Mouse (Mus musculus): ENCODE data around the gene Cln3. TPM values are rescaled to one million over a fixed set of nuclear protein-coding genes. Genes with fewer than 3 reads are reported as not detected.
A peak's percentile ranks its signal among the peaks of the same experiment; 100 is the strongest.

Gene Cln3
- polyA plus RNA-seq, 1 experiment, result 3.6 TPM

DNA sequence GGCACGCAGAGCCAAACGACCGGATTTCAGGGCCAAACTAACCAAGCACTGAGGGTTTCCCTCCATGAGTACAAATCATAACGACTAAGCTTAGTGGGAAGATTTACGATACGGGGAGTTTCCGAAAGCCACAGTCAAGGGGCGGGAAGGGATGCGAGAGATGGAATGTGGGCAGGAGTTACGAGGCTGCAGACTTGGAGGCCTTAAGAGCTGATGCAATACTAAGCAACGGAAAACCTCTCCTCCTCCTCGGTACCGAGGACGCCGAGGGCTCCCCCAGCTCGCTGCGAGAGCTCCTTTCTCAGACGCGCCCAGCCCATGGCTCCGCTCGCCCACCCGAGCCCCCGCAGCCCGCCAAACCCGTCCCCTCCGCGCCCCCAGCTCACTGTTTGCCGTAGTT, 19.9 kb downstream of the Cln3 start:
- H3K4me3 ChIP-seq, result peak overlapping the region; percentile 77
- peak overlapping the region; percentile 79 for H3K4me2 ChIP-seq (ENCODE audit: low read depth)
- no peaks in the 10 kb centered on the region for H3K27me3 ChIP-seq (ENCODE audit: control insufficient read depth, insufficient read depth, insufficient read length)
- H3K79me2 ChIP-seq (ENCODE audit: control insufficient read depth, insufficient read depth), result peaks cover 61% of the 10 kb centered on the region
- H3K36me3 ChIP-seq (ENCODE audit: control insufficient read depth, insufficient read depth), result peaks cover 45% of the 10 kb centered on the region
- TF ChIP-seq POLR2A (IDR thresholded peaks at IDR 0.05; ENCODE audit: insufficient read length, low read depth) (peak; percentile 61), SRF (IDR thresholded peaks at IDR 0.05; ENCODE audit: control insufficient read depth, insufficient read length, low read depth) (no peak), USF1 (IDR thresholded peaks at IDR 0.05; ENCODE audit: low read depth) (no peak), MAX (IDR thresholded peaks at IDR 0.05; ENCODE audit: low read depth) (peak; percentile 34), CEBPB (IDR thresholded peaks at IDR 0.05; ENCODE audit: insufficient read depth, poor library complexity, severe bottlenecking) (peak; percentile 99), POLR2AphosphoS2 (IDR thresholded peaks at IDR 0.05; ENCODE audit: insufficient read length, low read depth) (peak; percentile 83), E2F4 (IDR thresholded peaks at IDR 0.05; ENCODE audit: insufficient read depth) (peak; percentile 42)
- H3ac ChIP-seq (ENCODE audit: control insufficient read depth, insufficient read length), result peak overlapping the region; percentile 96

DNA sequence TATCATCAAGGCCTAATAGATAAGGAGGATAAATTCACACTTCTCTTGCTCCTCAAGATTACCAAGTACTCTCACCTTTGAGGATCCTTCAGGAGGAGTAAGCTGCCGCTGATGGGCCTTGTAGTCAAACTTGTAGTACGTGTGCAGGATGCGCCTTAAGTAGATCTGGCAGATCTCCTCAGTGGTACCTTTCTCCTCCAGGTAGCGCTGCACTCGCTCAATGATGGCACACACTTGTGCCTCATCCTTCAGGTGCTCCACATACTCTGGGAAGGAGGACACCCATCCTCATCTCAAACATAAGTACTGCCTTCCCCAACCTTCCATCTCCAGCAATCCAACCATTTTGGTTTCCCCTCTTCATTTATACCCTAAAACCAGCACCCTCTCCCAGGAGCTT, 29.0 kb downstream of the Cln3 start:
- Histone ChIP-seq H3K4me3 (no peak overlapping the region), H3ac (ENCODE audit: control insufficient read depth, insufficient read length) (no peak overlapping the region), H3K4me2 (ENCODE audit: low read depth) (no peak overlapping the region), H3K27me3 (ENCODE audit: control insufficient read depth, insufficient read depth, insufficient read length) (no peaks in the 10 kb centered on the region), H3K79me2 (ENCODE audit: control insufficient read depth, insufficient read depth) (peaks cover 24% of the 10 kb centered on the region), H3K36me3 (ENCODE audit: control insufficient read depth, insufficient read depth) (peaks cover 94% of the 10 kb centered on the region)
- TF ChIP-seq CEBPB (IDR thresholded peaks at IDR 0.05; ENCODE audit: insufficient read depth, poor library complexity, severe bottlenecking) (no peak), POLR2A (IDR thresholded peaks at IDR 0.05; ENCODE audit: insufficient read length, low read depth) (no peak), POLR2AphosphoS2 (IDR thresholded peaks at IDR 0.05; ENCODE audit: insufficient read length, low read depth) (peak; percentile 51), REST (IDR thresholded peaks at IDR 0.05; ENCODE audit: insufficient read depth, insufficient read length) (no peak), E2F4 (IDR thresholded peaks at IDR 0.05; ENCODE audit: insufficient read depth) (no peak)

DNA sequence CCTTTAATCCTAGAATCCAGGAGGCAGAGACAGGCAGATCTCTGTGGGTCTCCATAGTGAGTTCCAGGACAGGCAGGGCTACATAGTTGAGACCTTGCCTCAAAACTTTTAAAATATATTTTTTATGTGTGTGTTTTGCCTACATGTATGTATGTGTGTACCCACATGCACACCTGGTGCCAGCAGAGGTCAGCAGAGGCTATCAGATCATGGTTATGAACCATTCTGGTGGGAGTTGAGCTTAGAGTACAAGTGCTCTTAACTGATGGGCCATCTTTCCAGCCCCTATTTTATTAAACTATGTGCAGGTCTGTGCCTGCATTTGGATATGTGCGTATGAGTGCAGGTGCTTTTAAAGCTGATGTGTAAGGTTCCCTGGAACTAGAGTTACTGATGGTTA, 30.8 kb downstream of the Cln3 start:
- no peak for TF ChIP-seq TCF3 (IDR thresholded peaks at IDR 0.05; ENCODE audit: insufficient read length, low read depth)
- TF ChIP-seq POLR2AphosphoS2 (IDR thresholded peaks at IDR 0.05; ENCODE audit: insufficient read length, low read depth), result no peak
- TF ChIP-seq SRF (IDR thresholded peaks at IDR 0.05; ENCODE audit: control insufficient read depth, insufficient read length, low read depth), result no peak
- TF ChIP-seq USF1 (IDR thresholded peaks at IDR 0.05; ENCODE audit: low read depth), result no peak
- no peak for TF ChIP-seq REST (IDR thresholded peaks at IDR 0.05; ENCODE audit: insufficient read depth, insufficient read length)
- H3K79me2 ChIP-seq (ENCODE audit: control insufficient read depth, insufficient read depth), result peaks cover 25% of the 10 kb centered on the region
- peaks cover 96% of the 10 kb centered on the region for H3K36me3 ChIP-seq (ENCODE audit: control insufficient read depth, insufficient read depth)
- H3K27me3 ChIP-seq (ENCODE audit: control insufficient read depth, insufficient read depth, insufficient read length), result no peaks in the 10 kb centered on the region
- H3K4me2 ChIP-seq (ENCODE audit: low read depth), result no peak overlapping the region
- H3ac ChIP-seq (ENCODE audit: control insufficient read depth, insufficient read length), result no peak overlapping the region
- no peak overlapping the region for H3K4me3 ChIP-seq

DNA sequence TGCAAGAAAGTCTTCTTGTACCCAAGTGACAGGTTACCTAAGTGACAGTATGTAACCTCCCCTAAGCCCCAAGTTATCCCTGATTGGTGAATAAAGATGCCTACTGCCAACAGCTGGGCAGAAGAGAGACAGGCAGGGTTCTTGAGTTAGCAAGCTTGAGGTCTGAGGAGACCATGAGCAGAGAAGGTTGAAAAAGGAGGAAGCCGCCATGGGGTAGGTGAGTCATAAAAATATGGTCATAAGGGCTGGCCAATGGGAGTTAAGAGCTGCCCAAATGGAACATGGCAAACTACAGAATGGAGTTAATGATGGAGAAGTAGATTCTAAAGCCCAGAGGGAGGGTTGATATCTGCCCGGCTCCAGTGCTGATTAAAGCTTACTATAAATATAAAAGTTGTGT, 40.0 kb downstream of the Cln3 start:
- no peak overlapping the region for H3ac ChIP-seq (ENCODE audit: control insufficient read depth, insufficient read length)
- H3K27me3 ChIP-seq (ENCODE audit: control insufficient read depth, insufficient read depth, insufficient read length), result no peaks in the 10 kb centered on the region
- H3K4me2 ChIP-seq (ENCODE audit: low read depth), result no peak overlapping the region
- no peak overlapping the region for H3K4me3 ChIP-seq
- TF ChIP-seq SRF (IDR thresholded peaks at IDR 0.05; ENCODE audit: control insufficient read depth, insufficient read length, low read depth) (no peak), TCF12 (IDR thresholded peaks at IDR 0.05; ENCODE audit: insufficient read depth, poor library complexity, severe bottlenecking) (no peak), CEBPB (IDR thresholded peaks at IDR 0.05; ENCODE audit: insufficient read depth, poor library complexity, severe bottlenecking) (no peak), POLR2A (IDR thresholded peaks at IDR 0.05; ENCODE audit: insufficient read length, low read depth) (no peak), REST (IDR thresholded peaks at IDR 0.05; ENCODE audit: insufficient read depth, insufficient read length) (no peak), USF1 (IDR thresholded peaks at IDR 0.05; ENCODE audit: low read depth) (no peak), MYOD1 (IDR thresholded peaks at IDR 0.05; ENCODE audit: control insufficient read depth in 1 of 3, insufficient read length in 2 of 3, low read depth in 2 of 3) (no peak), MYOG (IDR thresholded peaks at IDR 0.05; ENCODE audit: control insufficient read depth in 1 of 3, insufficient read depth in 1 of 3, insufficient read length in 2 of 3, low read depth in 2 of 3) (no peak), TCF3 (IDR thresholded peaks at IDR 0.05; ENCODE audit: insufficient read length, low read depth) (no peak), POLR2AphosphoS2 (IDR thresholded peaks at IDR 0.05; ENCODE audit: insufficient read length, low read depth) (no peak), MAX (IDR thresholded peaks at IDR 0.05; ENCODE audit: low read depth) (no peak), E2F4 (IDR thresholded peaks at IDR 0.05; ENCODE audit: insufficient read depth) (no peak)
- H3K79me2 ChIP-seq (ENCODE audit: control insufficient read depth, insufficient read depth), result peaks cover 9% of the 10 kb centered on the region
- peaks cover 44% of the 10 kb centered on the region for H3K36me3 ChIP-seq (ENCODE audit: control insufficient read depth, insufficient read depth)

DNA sequence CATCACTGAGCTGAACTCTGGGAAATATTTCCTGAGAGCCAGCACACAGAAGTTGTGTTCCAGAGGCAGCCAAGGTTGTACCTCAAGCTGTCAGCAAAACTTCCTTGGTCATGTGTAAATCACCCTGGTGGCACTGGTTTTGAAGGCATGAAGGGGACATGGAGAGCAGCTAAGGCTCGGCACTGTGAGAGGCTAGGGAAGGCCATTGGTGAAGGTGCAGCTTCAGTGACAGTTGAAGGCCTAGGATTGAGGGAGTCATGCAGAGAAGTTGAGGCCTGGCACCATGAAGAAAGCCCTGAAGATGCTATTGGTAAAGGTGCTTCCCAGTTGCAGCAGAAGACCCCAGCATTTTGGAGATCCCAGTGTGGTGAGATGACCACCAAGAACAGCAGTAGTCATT, 44.0 kb downstream of the Cln3 start:
- H3K36me3 ChIP-seq (ENCODE audit: control insufficient read depth, insufficient read depth), result peaks cover 11% of the 10 kb centered on the region
- H3K4me2 ChIP-seq (ENCODE audit: low read depth), result no peak overlapping the region
- TF ChIP-seq CEBPB (IDR thresholded peaks at IDR 0.05; ENCODE audit: insufficient read depth, poor library complexity, severe bottlenecking), result no peak
- TF ChIP-seq POLR2A (IDR thresholded peaks at IDR 0.05; ENCODE audit: insufficient read length, low read depth), result no peak
- no peak for TF ChIP-seq TCF3 (IDR thresholded peaks at IDR 0.05; ENCODE audit: insufficient read length, low read depth)
- TF ChIP-seq REST (IDR thresholded peaks at IDR 0.05; ENCODE audit: insufficient read depth, insufficient read length), result no peak
- TF ChIP-seq TCF12 (IDR thresholded peaks at IDR 0.05; ENCODE audit: insufficient read depth, poor library complexity, severe bottlenecking), result no peak
- TF ChIP-seq MYOG (IDR thresholded peaks at IDR 0.05; ENCODE audit: control insufficient read depth in 1 of 3, insufficient read depth in 1 of 3, insufficient read length in 2 of 3, low read depth in 2 of 3), result no peak
- no peak overlapping the region for H3ac ChIP-seq (ENCODE audit: control insufficient read depth, insufficient read length)
- H3K79me2 ChIP-seq (ENCODE audit: control insufficient read depth, insufficient read depth), result no peaks in the 10 kb centered on the region
- H3K27me3 ChIP-seq (ENCODE audit: control insufficient read depth, insufficient read depth, insufficient read length), result peaks cover 1% of the 10 kb centered on the region
- H3K4me3 ChIP-seq, result no peak overlapping the region

All from myocyte (in vitro differentiated cells).